Mouse (Mus musculus) thymus, postnatal 14 days (tissue): Measurements from ENCODE around the gene Fgfr2.

ENCODE experiments used
- DNase-seq: peaks from one replicate; pipeline ENCODE4 v3.0.0; 2021

Fgfr2 gene

DNA sequence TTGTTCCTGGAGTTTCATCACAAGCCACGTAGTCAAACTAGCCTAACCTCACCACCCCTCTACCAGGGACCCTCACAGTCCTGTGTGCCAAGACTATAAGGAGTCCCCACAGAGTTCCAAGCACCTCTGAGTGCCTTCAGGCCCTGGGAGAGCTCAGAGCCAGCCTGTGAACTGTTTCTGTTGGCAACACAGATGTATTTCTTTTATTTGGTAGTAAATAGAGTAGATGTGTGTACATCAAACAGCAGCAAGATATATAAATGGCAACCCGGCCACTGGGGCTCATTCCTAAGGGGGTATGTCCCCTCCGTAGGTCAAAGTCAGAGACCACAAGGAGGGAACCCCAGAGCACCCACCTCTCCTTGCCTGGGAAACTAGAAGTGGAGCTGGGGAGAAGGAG, 1574.7 kb downstream of the Fgfr2 start, which contains the start of gene Hmx2:
Gene Hmx2 (plus strand): TSS at position 301 of the 400 bp plus-strand sequence.
- DNase-seq: no peak

GRCm38 (mm10) chr7:131547481-131547880, 1575.7 kb downstream of the Fgfr2 start:
- no peak for DNase-seq

DNA sequence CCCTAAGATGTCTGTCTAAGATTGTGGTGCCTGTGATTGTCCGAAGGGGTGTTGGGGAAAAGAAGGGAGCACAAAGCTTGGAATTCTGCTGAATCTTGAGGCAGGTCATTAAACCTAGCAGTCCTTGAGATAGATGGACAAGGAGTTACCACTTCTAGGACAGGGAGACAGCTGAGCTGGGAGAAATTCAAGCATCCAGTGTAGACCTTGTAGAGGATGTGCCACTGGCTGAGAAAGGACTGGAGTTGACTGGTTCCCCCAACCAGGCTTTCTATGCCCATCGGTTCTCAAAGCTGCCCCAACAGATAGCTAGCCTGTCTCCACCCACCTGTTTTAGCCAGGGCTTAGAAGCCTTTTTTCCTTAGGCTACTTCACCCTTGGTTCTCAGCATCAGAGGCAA, 1576.7 kb downstream of the Fgfr2 start:
- no peak for DNase-seq

DNA sequence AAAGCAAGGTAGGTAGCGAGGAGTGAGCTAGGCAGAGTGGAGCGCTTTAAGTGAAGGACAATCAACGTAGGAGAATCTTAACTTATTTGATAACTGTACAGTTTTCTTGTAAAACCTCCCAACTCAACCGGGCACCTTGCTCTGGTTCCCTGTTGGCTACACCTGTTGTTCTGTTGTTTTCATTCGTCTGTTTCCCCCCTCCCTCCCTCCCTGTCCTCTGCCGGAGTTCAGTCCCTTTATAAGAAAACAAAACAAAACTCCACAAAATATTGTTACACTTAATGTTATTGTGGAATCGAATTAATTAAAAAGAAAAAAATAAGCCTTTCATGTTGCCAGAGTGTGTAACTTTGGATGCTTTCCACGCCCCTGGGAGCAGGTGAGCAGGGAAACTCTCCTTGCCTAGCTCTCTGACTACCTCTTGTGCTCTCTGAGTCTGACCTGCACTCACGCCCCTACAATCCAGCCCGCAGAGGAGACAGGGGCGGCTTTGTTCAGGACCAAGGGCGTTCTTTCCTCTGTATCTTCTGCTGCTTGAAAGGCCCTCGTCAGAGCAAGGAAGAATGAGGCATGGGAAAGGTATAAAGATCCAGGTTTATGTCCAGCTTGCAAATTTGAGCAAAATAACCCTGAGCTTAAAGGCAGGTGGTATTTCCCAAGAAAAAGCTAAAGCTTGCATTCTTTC, 1577.3 kb downstream of the Fgfr2 start:
- DNase-seq: no peak

DNA sequence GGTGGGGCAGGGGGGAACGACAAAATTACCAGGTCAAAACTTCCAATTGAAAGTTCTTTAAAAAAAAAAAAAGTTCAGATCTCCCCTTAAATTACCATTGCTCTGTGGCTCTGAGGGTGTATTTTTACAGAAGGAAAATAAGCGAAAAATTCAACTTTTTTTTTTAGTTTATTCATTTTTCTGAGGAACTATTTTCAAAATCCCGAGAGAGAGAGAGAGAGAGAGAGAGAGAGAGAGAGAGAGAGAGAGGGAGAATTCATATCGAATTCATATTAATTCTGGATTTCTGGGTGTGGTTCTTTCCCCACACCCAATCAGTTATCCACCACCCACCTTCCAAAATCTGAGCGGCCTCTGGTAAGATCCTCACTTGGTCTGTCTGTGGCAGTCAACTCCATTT, 1578.3 kb downstream of the Fgfr2 start:
- no peak for DNase-seq

- DNase-seq: no peak
Observed at GRCm38 (mm10) chr7:131543623-131544481, 1579.3 kb downstream of the Fgfr2 start.

DNA sequence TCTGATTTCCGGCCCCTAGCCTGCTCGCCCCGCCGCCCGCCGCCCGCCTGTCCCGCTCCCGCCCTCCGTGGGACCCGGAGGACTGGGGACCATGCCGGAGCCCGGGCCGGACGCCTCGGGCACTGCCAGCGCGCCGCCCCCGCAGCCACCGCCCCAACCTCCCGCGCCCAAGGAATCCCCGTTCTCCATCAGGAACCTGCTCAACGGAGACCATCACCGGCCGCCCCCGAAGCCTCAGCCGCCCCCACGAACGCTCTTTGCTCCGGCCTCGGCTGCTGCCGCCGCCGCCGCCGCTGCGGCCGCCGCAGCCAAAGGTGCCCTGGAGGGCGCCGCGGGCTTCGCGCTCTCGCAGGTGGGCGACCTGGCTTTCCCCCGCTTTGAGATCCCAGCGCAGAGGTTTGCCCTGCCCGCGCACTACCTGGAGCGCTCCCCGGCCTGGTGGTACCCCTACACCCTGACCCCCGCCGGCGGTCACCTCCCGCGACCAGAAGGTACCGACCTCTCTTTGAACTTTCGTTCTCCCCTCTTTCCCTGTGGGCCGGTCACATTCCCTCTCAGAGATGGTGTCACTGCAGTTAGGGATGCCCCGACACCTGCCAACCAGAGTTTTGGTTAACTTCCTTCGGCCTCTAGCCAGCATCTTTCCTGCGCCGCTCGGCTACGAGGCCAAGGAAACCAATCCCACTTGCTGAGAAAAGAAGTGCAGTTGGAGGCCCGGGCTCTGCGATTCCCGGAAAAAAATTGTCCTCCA, 1580.1 kb downstream of the Fgfr2 start:
- DNase-seq: no peak

DNA sequence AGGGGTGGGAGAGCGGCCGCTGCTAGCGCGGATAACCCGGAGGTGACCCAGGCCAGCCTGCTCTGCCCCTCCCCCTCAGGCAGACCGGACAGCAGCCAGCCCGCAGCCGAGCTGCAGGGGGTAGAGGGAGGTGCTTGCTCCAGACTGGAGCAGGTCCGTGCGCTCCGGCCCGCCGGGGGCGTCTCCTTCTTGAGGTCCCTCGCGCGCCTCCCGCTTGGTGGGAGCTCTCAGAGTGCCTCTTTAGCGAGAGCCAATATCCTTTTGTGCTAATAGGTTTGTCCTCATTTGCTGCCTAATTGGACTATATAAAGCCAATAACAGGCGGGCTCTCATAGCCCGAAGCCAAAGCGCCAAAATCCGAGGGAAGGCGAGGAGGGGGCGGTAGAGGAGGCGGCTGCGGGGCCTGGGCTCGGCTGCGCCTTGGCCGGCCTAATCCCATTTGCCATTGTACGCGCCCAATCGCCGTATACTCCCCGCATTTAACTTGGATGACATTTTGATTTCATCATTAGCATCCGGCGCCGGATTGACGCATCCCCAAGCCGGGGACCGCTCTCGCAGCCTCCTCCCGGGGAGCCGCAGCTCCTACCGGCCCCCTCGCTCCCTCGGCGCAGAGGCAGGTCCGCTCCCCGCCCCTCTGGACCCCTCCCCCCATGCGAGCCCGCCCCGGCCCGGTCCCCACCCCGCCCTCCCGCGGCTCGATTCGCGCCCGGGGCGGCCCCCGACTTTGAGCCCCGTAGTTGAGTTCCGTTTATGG, 1580.9 kb downstream of the Fgfr2 start, which contains the start of gene Hmx3:
Gene Hmx3 (plus strand): TSS at position 753 of the 757 bp plus-strand sequence.
- DNase-seq: no peak

- no peak for DNase-seq
Observed at GRCm38 (mm10) chr7:131541184-131542114, 1581.7 kb downstream of the Fgfr2 start.

GRCm38 (mm10) chr7:131539979-131540378, 1583.2 kb downstream of the Fgfr2 start:
- DNase-seq: peak; percentile 80

- DNase-seq: no peak
Observed at GRCm38 (mm10) chr7:131503739-131504138, 1619.4 kb downstream of the Fgfr2 start.

DNA sequence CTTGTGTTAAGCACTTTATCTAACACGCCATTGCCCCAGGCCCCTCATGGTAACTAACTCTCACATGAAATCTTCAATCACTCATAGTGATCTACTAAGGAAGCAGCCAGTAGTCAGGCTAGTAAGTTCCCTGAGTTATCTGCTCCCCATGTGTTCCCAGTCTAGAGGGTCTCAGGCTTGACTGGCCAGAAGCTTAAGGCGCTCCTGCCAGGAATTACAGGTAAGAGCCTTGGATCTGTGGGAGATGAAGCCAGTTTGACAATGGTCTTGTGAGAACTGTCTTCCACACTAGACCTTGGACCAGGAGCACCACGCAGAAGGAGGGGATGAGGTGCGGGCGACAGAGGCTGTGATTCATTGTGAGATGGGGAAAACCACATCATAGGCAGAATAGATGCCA, 1644.7 kb downstream of the Fgfr2 start:
- DNase-seq: no peak

GRCm38 (mm10) chr7:131477140-131477539, 1646.0 kb downstream of the Fgfr2 start:
- no peak for DNase-seq

DNA sequence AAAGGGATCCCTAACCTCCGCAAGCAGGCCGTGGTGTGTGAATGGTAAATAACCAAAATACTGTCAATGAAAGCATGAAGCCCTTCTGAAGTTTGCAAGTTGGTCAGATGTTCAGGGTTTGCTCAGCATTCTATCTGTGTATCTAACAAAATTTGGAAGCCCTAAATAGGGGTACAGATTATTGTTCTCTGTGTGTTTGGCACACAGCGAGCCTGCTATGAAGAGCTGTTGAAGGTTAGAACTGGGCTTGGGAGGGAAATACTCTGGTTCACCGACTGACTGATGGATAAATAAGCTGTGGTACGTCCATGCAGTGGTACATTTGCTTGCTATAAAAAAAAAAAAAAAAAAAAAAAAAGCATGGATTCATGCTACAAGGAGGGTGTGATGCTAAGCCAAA, 1651.6 kb downstream of the Fgfr2 start:
- no peak for DNase-seq

DNA sequence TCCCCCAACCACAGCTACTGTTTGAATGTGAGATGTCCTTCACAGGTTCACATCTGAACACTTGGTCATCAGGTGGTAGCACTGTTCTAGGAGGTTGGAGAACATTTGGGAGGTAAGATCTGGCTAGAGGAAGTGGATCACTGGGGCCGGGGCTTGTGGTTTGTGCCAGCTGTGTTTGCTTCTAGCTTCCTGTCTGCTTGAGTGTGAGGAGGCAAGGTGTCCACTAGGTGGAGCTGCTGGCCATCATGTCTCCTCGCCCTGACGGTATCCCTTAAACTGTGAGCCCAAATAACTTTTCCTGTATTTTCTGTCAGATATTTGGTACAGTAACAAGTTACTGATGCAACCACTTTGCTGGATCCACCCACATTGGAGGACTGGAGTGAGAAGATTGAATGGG, 1653.6 kb downstream of the Fgfr2 start:
- DNase-seq: peak; percentile 15

DNA sequence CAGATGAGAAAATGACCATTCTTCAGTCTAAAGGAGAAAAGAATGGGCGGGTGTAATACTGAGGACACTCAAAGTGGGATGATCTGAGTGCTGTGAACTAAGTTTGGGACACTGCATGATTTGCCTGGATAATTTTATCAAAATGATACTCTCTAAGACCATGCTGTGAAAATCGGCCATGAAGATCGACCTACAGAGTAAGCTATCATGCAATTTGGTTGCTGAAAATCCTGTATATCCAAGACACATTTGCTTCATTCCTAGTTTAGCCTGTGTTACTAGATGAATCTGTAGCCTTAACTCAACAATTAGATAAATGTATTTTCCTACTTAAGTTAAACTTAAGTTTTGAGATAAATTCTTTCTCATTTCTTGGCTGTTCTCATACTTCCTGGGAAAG, 1655.8 kb downstream of the Fgfr2 start:
- no peak for DNase-seq

- DNase-seq: no peak
Observed at GRCm38 (mm10) chr7:131465735-131466134, 1657.4 kb downstream of the Fgfr2 start.

DNA sequence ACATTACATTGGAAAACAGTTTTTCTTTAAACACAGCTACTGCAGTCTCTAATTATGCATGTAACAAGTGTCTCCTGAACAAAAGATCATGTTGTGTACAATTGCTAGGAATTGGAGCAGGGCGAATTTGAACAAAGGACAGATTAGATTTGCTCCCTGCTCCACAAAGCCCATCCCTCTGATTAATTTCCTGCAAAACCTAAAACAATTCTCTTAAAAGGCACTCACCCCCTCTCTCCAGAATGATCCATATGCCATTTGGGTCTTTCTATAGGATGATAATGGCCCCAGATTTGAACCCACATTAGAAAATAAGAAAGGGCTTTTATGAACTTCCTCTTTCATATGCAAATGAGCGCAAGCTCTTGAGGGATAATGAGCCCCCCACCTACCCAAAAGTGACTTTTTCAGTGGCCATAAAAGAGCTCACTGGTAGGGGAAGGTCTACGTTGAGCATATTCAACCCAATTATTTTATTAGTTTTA, 1658.0 kb downstream of the Fgfr2 start:
- no peak for DNase-seq

DNA sequence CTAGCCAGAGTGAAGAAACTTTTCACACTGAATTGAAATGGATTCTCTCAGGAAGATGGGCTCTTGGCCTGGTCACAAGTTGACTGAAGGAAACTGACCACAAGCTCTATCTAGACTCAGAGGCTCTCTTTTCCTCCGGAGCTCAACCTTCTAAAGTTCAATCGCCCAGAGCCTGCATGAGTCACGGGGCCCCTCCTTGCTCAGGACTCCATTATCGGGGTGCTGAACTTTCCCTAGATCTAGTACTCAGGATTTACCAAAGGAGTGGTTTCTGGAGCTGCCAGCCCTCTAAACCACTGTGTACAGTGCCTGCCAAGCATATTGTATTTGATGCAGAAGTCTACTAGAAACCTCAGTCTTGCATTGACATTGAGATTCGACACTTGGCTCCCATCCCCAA, 1666.4 kb downstream of the Fgfr2 start:
- no peak for DNase-seq

DNA sequence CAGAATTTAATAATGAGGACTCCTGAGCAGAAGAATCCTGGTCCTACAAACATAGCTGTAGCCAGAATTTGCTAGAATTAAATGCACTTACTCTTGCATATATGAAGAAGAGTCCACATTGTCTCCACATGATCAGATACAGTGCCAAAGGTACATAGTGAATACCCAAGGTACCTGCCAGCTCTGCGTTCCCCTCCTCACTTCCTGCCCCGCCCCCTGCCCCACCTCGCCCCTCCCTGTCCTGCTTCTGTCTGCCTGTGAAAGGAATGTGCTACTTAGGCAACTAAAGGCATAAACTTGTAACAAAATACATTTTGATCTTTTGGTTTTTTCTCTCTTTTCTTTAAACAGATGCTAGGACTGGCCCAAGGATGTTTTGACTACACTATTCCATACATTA, 1686.1 kb downstream of the Fgfr2 start:
- no peak for DNase-seq

DNA sequence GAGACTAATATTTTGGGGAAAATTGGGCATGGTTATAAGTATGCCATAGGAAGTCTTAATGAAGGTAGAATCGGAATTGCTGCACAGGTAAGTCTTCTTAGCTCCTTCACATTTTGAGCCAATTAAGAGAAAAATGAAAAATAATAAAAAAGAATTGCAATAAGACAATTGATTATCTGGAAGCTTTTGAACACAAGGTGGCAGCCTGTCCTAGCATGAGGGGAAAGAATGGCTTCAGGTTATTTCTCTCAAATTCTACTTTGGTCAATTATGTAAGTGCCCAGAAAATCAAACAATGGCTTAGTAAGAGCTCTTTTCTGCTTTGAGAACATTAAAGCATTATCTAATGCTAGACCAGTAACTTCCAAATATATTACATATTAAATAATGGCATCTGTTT, 1688.9 kb downstream of the Fgfr2 start:
- DNase-seq: no peak
